Mouse (Mus musculus) heart, postnatal 14 days (tissue): ENCODE measurements at regions not wholly inside any gene's neighbourhood (a gene's known extent, or its start where the extent isn't known, plus 50 kb on each side); places are given as distances from the start of the nearest gene placed in this dataset.
"Not testable (repeated sequence)": the region's sequence is repeated elsewhere in the genome, so short reads cannot be mapped to it uniquely, and the experiment has no call there.

Experiments
- DNase-seq, 2 experiments: peaks; one replicate each; pipeline ENCODE4 v3.0.0; 2021 to 2022
- intact Hi-C: fragments of 180-260 bp; cut with DNase I; formaldehyde crosslinking; loops from one replicate; pipeline ENCODE4 v1.15.1; 2025
- microRNA-seq, 2 experiments: library from miRNA; unstranded; fragments of <30 nt; microRNA quantifications; one replicate each; pipeline ENCODE4 v1.2.0; 2021 to 2022

DNA sequence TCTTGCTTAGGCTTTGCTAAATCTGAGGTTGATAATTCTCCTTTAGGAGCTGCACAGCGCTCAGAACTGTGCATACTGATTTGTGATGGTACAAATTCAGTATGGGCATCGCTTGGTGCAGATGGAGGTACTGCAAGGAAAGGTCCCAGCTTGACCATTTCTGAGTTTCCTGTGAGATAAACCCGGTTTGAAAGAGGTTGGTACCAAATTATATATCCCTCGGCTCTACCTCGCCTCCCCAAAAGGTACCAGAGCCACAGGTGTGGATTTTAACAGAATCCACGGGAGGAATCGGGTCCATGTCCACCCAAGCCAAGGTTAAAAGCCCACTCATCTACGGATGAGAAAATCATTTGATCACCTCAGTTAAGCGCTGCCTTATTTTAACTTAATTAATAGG is 172.5 kb upstream of the Zfp808 start:
- intact Hi-C loops, DNase-seq: not testable (repeated sequence)

DNA sequence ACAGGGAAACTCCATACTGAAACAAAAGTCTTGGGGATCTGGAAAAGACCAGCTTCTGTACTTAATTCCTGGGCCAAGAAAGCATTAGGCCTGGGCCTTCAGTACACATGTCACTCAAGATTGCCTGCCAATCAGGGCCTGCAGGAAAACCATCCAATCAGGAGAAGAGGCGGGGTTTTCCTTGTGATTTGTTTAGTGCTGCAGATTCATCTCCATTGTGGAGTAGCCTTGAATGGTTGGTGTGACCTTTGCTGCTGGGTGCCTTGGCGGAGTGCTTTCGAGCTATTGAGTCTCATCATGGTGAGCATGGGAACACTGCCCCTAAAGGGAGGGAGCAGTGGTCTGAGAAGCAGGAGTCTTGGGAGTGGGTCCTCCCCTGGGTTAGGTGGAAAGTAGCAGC is 150.8 kb upstream of the Zfp808 start:
- DNase-seq, intact Hi-C loops: not testable (repeated sequence)

DNA sequence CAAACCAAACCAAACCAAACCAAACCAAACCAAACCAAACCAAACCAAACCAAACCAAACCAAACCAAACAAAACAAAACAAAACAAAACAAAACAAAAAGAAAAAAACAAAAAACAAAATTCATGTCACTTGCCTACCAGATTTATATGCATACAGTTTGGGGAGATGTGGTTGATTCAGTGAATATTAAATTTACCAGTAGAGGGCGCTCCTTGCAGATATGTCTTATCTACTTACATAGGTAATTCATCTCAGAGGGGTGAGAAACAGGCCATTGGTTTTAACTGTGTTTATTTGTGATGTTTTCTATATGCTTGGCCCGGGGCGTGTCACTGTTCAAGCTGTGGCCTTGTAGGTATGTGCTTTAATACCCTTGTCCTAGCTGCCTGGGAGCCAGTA is 133.2 kb upstream of the Zfp808 start:
- DNase-seq, intact Hi-C loops: not testable (repeated sequence)

DNA sequence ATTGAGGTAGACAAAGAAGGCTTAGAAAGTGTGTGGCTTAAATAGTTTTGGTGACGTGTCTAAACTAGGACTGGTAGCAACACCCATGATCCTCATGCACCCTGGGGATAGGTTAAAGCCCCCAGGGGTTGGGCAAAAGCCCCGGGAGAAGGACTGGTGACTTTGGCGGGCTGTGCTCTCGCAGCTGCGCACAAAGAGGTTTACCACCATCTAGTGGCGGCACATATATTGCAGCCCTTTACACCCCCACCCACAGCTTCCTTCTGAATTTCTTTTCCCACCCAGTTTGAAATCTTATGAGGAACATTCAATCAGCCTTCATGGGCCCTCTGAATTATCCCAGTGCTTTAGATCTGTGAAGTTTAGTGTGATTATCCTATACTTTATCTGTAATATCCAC is 130.9 kb upstream of the Zfp808 start:
- intact Hi-C loops, result not testable (repeated sequence)
- peak; percentile 15 to 44 for DNase-seq

DNA sequence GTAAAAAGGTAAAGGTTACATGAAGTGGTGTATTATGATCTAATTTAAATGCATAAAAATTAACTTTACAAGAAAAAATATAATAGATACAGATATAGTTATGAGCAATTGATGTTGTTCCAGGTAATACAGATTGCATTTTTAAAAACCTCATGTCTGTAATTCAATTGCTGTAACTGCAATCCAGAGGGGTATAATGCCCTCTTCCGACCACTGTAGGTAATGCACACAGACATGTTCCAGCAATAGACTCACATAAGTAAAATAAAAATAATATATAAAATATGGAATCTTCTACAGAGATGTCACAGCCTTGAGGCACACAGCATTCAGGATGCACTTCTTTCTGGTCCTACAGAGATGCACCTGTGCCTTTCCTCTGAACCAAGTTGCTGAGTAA is 122.4 kb upstream of the Zfp808 start:
- peak; percentile 9 to 52 for DNase-seq
- intact Hi-C loops, result not testable (repeated sequence)

DNA sequence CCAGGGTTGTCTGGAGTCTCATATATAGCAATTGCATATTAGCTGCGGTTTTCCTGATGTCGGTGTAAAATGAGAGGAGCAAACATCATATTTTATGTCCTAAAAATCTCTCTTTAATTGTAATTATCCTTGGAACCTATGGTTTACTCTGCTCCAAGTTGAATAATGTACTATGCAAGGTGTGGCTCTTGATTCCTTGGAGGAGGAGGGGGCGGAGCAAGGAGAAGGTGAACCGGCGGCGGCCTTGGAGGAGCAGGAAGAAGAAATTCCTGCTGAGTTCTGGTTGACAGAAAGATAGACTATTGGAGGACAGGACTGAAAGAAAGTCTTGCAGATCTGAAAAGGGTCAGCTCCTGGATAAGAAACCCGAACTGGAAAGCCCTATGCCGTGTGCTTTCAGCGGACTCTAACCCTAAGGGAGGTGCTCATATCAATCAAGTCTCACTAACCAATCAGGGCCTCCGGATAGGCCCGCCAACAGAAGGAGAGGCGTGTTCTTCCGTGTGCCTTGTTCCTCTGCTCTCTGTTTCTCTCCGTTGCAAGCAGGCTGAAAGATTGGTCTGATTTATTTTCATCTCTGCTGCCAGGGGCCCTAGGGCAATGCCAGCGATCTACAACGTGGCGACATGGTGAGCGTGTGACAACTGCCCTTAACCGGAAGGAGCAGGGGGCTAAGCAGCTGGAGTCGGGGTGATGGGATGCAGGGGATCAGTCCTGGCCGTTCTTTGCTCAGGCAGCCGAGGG is 114.1 kb upstream of the Zfp808 start:
- DNase-seq, result peak; percentile 19 to 41
- intact Hi-C loops, result not testable (repeated sequence)

DNA sequence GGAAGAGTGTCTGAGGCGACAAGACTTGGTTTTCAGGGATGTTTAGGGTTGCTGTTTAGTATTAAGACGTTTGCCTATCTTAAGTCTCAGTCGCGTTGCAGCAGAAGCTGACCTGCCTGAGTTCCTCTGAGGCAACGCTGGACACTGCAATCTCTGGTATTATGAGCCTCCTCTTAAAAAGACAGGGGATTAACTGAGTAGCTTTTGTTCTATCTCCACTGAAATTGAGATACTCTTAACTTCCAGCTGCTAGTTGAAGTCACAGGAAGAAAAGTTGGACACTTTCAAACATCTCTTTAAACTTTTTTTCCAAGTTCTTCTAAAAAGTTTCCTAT is 113.6 kb upstream of the Zfp808 start:
- DNase-seq, intact Hi-C loops: not testable (repeated sequence)

DNA sequence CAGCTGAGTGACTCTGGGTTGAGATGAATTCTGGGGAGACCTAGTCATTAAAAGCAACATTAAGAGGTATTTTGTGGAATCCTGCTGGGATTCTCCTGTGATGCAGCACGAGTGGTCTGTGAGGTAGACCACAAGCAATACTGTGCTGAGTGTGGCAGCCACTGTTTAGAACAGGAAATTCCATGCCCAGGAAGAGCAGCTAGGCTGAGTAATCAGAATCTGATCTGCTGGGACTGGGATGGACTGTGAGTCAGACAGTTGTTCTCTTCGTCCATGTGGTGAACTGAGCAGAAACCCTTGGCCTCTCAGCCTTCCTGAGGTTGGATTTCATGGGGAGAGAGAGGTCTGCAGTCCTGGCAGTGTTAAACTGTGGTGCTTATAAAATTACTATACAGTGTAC is 92.0 kb upstream of the Zfp808 start:
- intact Hi-C loops, DNase-seq: not testable (repeated sequence)

DNA sequence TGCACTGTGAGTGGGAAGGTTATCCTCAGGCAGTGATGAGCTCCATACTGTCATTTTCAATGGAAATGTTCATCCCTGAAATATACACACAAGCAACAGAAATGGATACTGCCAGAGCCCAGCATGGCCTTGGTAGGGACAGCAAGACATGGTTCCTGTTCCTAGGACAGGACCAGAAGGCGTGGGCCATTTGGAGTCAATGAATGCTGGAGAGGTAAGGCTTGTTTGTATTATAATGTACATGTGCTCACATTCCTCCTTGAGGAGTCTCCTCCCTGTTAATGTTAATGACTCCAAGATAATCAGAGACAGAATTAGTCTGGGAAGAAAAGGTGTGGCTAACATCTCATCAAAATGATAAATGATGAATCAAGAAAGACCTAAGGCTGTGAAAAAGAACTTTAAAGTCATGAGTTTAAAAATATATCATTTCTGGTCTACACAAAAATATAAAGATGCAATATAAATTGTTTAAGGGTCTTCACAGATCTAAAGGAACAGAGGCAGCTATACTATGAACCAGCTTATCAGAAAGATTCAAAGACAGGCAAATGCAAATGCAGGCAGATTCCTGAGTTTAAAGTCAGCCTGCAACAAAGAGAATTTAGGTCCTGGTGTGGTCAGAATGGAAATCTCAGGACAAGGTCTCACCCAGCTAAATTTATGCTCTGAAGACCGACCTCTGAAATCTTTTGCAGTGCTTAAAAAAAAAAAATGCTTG is 51.6 kb upstream of the Zfp808 start:
- DNase-seq, intact Hi-C loops: not testable (repeated sequence)

DNA sequence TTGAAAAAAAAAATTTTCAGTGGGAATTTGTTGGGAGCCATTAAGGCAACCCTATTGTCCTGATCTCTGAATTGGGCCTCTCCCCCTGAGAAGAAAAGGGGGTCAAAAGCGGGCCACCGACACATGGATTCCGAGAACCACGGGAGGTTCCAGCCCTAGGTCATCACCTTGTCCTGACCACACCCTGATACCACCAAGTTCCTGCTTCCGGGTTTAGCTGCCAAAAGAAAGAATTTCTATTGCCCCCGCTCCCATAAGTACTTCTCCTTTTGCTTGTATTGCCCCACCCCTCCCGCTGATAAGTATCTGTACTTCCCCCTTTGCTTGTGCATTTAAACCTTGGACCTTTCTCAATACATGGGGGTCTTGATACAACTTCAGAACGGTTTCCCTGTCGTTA is 50.8 kb upstream of the Zfp808 start:
- intact Hi-C loops, DNase-seq: not testable (repeated sequence)

Small RNAs in the stretch of these regions (microRNA-seq; reads per million reads assigned to microRNA genes)
- gene Gm25649, result 0 reads per million in 2 experiments
